Mouse (Mus musculus): ENCODE data around the gene Olfr1493-ps1.

Gene Olfr1493-ps1

GRCm38 (mm10) chr19:13722978-13723377 lies at the start of gene Olfr1493-ps1:
Olfr1493-ps1 (plus strand) TSS chr19:13723278.
- no peak for DNase-seq (ENCODE audit: low spot score in 2 of 2)

DNA sequence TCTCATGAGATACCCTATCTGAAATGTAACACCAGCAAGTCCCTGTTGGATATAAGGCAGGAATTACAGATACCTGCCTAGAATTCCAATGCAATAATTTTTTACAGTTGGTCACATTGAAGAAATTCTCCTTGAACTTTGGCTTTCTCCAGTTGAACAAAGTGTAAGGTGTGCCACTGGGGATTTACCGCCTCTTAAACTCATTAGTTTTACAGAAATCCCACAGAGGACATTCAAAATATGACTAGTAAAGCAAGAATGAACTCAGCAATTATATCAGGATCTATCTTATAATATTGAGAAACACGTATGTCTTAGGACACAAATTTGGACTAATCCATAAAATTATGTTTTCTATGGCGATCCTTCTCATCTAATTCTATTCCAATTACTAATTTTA lies 26.1 kb upstream of the Olfr1493-ps1 start, which contains the start of gene Olfr1491:
Olfr1491 (plus strand) TSS at position 301 of the 400 bp plus-strand sequence.
- DNase-seq (ENCODE audit: low spot score in 2 of 2), result no peak

DNA sequence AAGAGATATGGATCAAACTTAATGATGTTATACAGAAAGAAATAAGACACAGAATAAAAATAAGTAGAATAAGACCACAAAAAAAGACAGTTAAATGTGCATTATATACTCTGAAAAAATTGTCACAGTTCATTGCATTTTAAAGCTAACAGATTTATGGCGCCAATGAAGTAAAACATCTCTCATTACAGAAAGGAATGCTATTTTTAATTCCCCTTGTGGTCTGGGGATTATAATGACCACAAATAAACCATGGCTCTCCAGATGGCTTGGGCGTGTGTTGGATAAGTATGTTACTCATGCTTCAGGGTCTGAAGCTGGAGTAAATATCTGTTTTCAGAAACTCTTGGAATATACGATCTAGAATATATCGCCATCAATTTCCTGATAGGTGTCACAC lies 16.4 kb downstream of the Olfr1493-ps1 start, which contains the start of gene Olfr1494:
Olfr1494 (plus strand) TSS at position 301 of the 400 bp plus-strand sequence.
- no peak for DNase-seq (ENCODE audit: low spot score in 2 of 2)

DNA sequence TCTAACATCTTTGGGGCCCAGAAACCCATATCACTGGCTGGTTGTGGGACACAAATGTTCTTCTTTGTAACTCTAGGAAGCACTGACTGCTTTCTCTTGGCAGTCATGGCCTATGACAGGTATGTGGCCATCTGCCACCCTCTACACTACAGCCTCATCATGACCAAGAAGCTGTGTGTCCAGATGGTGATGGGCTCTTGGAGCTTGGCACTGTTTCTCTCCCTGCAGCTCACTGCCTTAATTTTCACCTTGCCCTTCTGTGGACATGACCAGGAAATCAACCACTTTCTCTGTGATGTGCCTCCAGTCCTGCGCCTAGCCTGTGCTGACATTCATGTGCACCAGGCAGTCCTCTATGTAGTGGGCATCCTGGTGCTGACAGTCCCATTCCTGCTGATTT lies 26.3 kb downstream of the Olfr1493-ps1 start:
- no peak for DNase-seq (ENCODE audit: low spot score in 2 of 2)

DNA sequence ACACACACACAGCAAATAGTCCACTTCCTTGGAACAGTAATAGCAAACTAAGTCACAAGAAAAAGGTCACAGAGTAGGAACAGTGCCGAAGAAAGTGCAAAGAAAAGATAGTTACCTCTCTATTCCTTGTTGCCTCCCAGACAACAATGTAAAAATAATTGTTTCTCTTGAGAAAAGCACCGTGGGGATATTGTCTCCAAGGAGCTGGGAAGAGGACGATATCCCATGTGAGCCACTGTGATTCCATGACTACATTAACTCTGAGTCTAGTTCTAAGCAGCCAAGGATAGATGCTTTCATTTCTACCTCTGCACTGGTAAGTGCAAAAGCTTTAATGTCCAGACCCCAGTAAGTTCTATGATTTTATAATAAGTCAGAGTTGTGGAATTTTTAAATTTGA lies 41.2 kb downstream of the Olfr1493-ps1 start, which contains the start of gene Olfr1495:
Olfr1495 (plus strand) TSS at position 301 of the 400 bp plus-strand sequence.
- DNase-seq (ENCODE audit: low spot score in 2 of 2), result no peak

DNA sequence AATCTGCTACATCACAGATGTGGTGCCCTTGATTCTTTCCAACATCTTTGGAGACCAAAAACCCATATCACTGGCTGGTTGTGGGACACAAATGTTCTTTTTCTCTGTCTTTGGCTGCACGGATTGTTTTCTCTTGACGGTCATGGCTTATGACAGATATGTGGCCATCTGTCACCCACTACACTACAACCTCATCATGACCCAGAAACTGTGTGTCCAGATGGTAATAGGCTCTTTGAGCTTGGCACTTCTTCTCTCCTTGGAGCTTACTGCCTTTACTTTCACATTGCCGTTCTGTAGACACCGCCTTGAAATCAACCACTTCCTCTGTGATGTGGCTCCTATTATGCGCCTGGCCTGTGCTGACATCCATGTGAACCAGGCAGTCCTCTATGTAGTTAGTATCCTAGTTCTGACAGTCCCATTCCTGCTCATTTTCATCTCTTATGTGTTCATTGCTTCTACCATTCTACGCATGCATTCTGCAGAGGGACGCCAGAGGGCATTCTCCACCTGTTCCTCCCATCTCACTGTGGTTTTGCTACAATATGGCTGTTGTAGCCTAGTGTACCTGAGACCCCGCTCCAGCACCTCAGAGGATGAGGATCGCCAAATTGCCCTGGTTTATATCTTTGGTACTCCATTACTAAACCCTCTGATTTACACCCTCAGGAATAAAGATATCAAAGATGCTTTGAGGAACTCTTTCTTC lies 45.6 kb downstream of the Olfr1493-ps1 start:
- no peak for DNase-seq (ENCODE audit: low spot score in 2 of 2)

- DNase-seq (ENCODE audit: low spot score in 2 of 2), result no peak
Observed at GRCm38 (mm10) chr19:13777578-13777977, 54.5 kb downstream of the Olfr1493-ps1 start, which contains the start of gene Olfr1496. Olfr1496 (plus strand) TSS chr19:13777878.
